Mouse (Mus musculus) myocyte (in vitro differentiated cells): Measurements from ENCODE around the gene Bicdl2. TPM values are rescaled to one million over a fixed set of nuclear protein-coding genes. Genes with fewer than 3 reads are reported as not detected.

ENCODE experiments used
- H3K27me3 ChIP-seq: one replicate; pipeline ENCODE4 v1.6.1; 2011; ENCODE audit not compliant: control insufficient read depth, insufficient read depth, insufficient read length
- H3K36me3 ChIP-seq: one replicate; pipeline ENCODE4 v1.6.1; 2011; ENCODE audit not compliant: control insufficient read depth, insufficient read depth
- H3K4me2 ChIP-seq: one replicate; pipeline ENCODE4 v1.6.1; 2011; ENCODE audit warnings: low read depth, control low read depth
- H3K4me3 ChIP-seq: one replicate; pipeline ENCODE4 v1.5.1; 2011; ENCODE audit warnings: mild to moderate bottlenecking, control low read depth, moderate library complexity
- H3K79me2 ChIP-seq: one replicate; pipeline ENCODE4 v1.6.1; 2011; ENCODE audit not compliant: control insufficient read depth, insufficient read depth
- H3ac ChIP-seq: one replicate; pipeline ENCODE4 v1.6.1; 2011; ENCODE audit not compliant: control insufficient read depth, insufficient read length
- CEBPB ChIP-seq: IDR thresholded peaks from 2 replicates; pipeline ENCODE4 v1.6.1; 2011; ENCODE audit warnings: mild to moderate bottlenecking, moderate library complexity; ENCODE audit not compliant: poor library complexity, insufficient read depth, severe bottlenecking
- E2F4 ChIP-seq: IDR thresholded peaks from one replicate; pipeline ENCODE4 v1.6.1; 2011; ENCODE audit warnings: mild to moderate bottlenecking, control low read depth, moderate library complexity; ENCODE audit not compliant: insufficient read depth
- MAX ChIP-seq: IDR thresholded peaks from one replicate; pipeline ENCODE4 v1.6.1; 2011; ENCODE audit warnings: low read depth, mild to moderate bottlenecking, control low read depth
- MYOD1 ChIP-seq, 3 experiments: IDR thresholded peaks; one replicate each; pipeline ENCODE4 v1.6.1; 2011; ENCODE audit warnings: control low read depth in 2 of 3, low read depth in 2 of 3, mild to moderate bottlenecking in 2 of 3, moderate library complexity in 1 of 3; ENCODE audit not compliant: insufficient read length in 2 of 3, control insufficient read depth in 1 of 3
- MYOG ChIP-seq, 3 experiments: IDR thresholded peaks; one replicate each; pipeline ENCODE4 v1.6.1; 2011; ENCODE audit warnings: control low read depth in 2 of 3, low read depth in 2 of 3, mild to moderate bottlenecking in 2 of 3; ENCODE audit not compliant: insufficient read length in 2 of 3, control insufficient read depth in 1 of 3, insufficient read depth in 1 of 3
- POLR2A ChIP-seq: IDR thresholded peaks from one replicate; pipeline ENCODE4 v1.6.1; 2011; ENCODE audit warnings: low read depth, mild to moderate bottlenecking, control low read depth, moderate library complexity; ENCODE audit not compliant: insufficient read length
- POLR2AphosphoS2 ChIP-seq: IDR thresholded peaks from one replicate; pipeline ENCODE4 v1.6.1; 2011; ENCODE audit warnings: low read depth, control low read depth; ENCODE audit not compliant: insufficient read length
- REST ChIP-seq: IDR thresholded peaks from one replicate; pipeline ENCODE4 v1.6.1; 2011; ENCODE audit warnings: mild to moderate bottlenecking, control low read depth, moderate library complexity; ENCODE audit not compliant: insufficient read depth, insufficient read length
- SRF ChIP-seq: IDR thresholded peaks from one replicate; pipeline ENCODE4 v1.6.1; 2011; ENCODE audit warnings: low read depth; ENCODE audit not compliant: control insufficient read depth, insufficient read length
- TCF12 ChIP-seq: IDR thresholded peaks from one replicate; pipeline ENCODE4 v1.6.1; 2011; ENCODE audit warnings: mild to moderate bottlenecking, control low read depth; ENCODE audit not compliant: poor library complexity, insufficient read depth, severe bottlenecking
- TCF3 ChIP-seq: IDR thresholded peaks from one replicate; pipeline ENCODE4 v1.6.1; 2011; ENCODE audit warnings: low read depth, control low read depth; ENCODE audit not compliant: insufficient read length
- USF1 ChIP-seq: IDR thresholded peaks from one replicate; pipeline ENCODE4 v1.6.1; 2011; ENCODE audit warnings: low read depth, mild to moderate bottlenecking, control low read depth, moderate library complexity
- polyA plus RNA-seq: library from polyadenylated mRNA; unstranded; fragments of >200 nt; fragmentation: generic; extraction: Trizol; gene quantifications from one replicate; pipeline ENCODE4 v1.2.1, GENCODE M21; 2012; ENCODE audit warnings: missing spikeins

Gene Bicdl2
- polyA plus RNA-seq, 1 experiment: 0.14 TPM

GRCm38 (mm10) chr17:23703301-23703700, 43.0 kb downstream of the Bicdl2 start:
- no peak for TF ChIP-seq MYOG (IDR thresholded peaks at IDR 0.05; ENCODE audit: control insufficient read depth in 1 of 3, insufficient read depth in 1 of 3, insufficient read length in 2 of 3, low read depth in 2 of 3)
- TF ChIP-seq CEBPB: no peak
- no peak for TF ChIP-seq MAX
- no peak for TF ChIP-seq SRF
- TF ChIP-seq MYOD1 (IDR thresholded peaks at IDR 0.05; ENCODE audit: control insufficient read depth in 1 of 3, insufficient read length in 2 of 3, low read depth in 2 of 3): no peak
- no peaks in the 10 kb centered on the region for H3K79me2 ChIP-seq
- H3ac ChIP-seq: no peak overlapping the region
- no peak overlapping the region for H3K4me3 ChIP-seq
- no peaks in the 10 kb centered on the region for H3K36me3 ChIP-seq
- no peak overlapping the region for H3K4me2 ChIP-seq
- H3K27me3 ChIP-seq: peaks cover 11% of the 10 kb centered on the region

GRCm38 (mm10) chr17:23704741-23705140, 44.4 kb downstream of the Bicdl2 start:
- TF ChIP-seq REST: no peak
- TF ChIP-seq CEBPB: no peak
- no peak for TF ChIP-seq USF1
- no peak for TF ChIP-seq E2F4
- no peak for TF ChIP-seq POLR2AphosphoS2
- no peak for TF ChIP-seq TCF3
- Histone ChIP-seq H3K79me2 (no peaks in the 10 kb centered on the region), H3K27me3 (peaks cover 12% of the 10 kb centered on the region), H3K4me3 (no peak overlapping the region), H3K36me3 (no peaks in the 10 kb centered on the region), H3ac (no peak overlapping the region), H3K4me2 (peak overlapping the region; percentile 38)

- Histone ChIP-seq H3K4me3 (no peak overlapping the region), H3K27me3 (peaks cover 21% of the 10 kb centered on the region), H3K79me2 (no peaks in the 10 kb centered on the region), H3K4me2 (no peak overlapping the region), H3ac (no peak overlapping the region), H3K36me3 (no peaks in the 10 kb centered on the region)
- TF ChIP-seq MYOG (IDR thresholded peaks at IDR 0.05; ENCODE audit: control insufficient read depth in 1 of 3, insufficient read depth in 1 of 3, insufficient read length in 2 of 3, low read depth in 2 of 3): peak in 1 of 3 experiments; percentile 36
- peak in 1 of 3 experiments; percentile 13 for TF ChIP-seq MYOD1 (IDR thresholded peaks at IDR 0.05; ENCODE audit: control insufficient read depth in 1 of 3, insufficient read length in 2 of 3, low read depth in 2 of 3)
- TF ChIP-seq REST: no peak
- TF ChIP-seq POLR2AphosphoS2: no peak
- no peak for TF ChIP-seq TCF3
Observed at GRCm38 (mm10) chr17:23705525-23706104, 45.3 kb downstream of the Bicdl2 start.

- Histone ChIP-seq H3ac (no peak overlapping the region), H3K27me3 (peaks cover 21% of the 10 kb centered on the region), H3K36me3 (no peaks in the 10 kb centered on the region), H3K4me2 (no peak overlapping the region), H3K79me2 (no peaks in the 10 kb centered on the region), H3K4me3 (no peak overlapping the region)
- no peak for TF ChIP-seq E2F4
- no peak for TF ChIP-seq SRF
- no peak for TF ChIP-seq USF1
- no peak for TF ChIP-seq REST
- TF ChIP-seq MAX: no peak
- no peak for TF ChIP-seq TCF3
- TF ChIP-seq MYOG (IDR thresholded peaks at IDR 0.05; ENCODE audit: control insufficient read depth in 1 of 3, insufficient read depth in 1 of 3, insufficient read length in 2 of 3, low read depth in 2 of 3): no peak
- no peak for TF ChIP-seq MYOD1 (IDR thresholded peaks at IDR 0.05; ENCODE audit: control insufficient read depth in 1 of 3, insufficient read length in 2 of 3, low read depth in 2 of 3)
- TF ChIP-seq POLR2A: no peak
- no peak for TF ChIP-seq TCF12
- TF ChIP-seq CEBPB: no peak
- no peak for TF ChIP-seq POLR2AphosphoS2
Observed at GRCm38 (mm10) chr17:23706212-23706611, 45.9 kb downstream of the Bicdl2 start.

GRCm38 (mm10) chr17:23717003-23717402, 56.7 kb downstream of the Bicdl2 start:
- H3K27me3 ChIP-seq: no peaks in the 10 kb centered on the region
- H3K4me2 ChIP-seq: no peak overlapping the region
- H3K79me2 ChIP-seq: no peaks in the 10 kb centered on the region
- H3ac ChIP-seq: no peak overlapping the region
- no peaks in the 10 kb centered on the region for H3K36me3 ChIP-seq
- no peak overlapping the region for H3K4me3 ChIP-seq
- TF ChIP-seq TCF12: no peak
- no peak for TF ChIP-seq MYOD1 (IDR thresholded peaks at IDR 0.05; ENCODE audit: control insufficient read depth in 1 of 3, insufficient read length in 2 of 3, low read depth in 2 of 3)
- no peak for TF ChIP-seq TCF3
- no peak for TF ChIP-seq SRF
- TF ChIP-seq POLR2AphosphoS2: no peak
- TF ChIP-seq USF1: no peak
- no peak for TF ChIP-seq CEBPB
- TF ChIP-seq E2F4: no peak
- no peak for TF ChIP-seq POLR2A
- TF ChIP-seq MYOG (IDR thresholded peaks at IDR 0.05; ENCODE audit: control insufficient read depth in 1 of 3, insufficient read depth in 1 of 3, insufficient read length in 2 of 3, low read depth in 2 of 3): no peak
- TF ChIP-seq MAX: no peak
- no peak for TF ChIP-seq REST

Other genes starting within 250 kb of the Bicdl2 start
- not detected for gene Vmn2r117, start 180.8 kb upstream of the Bicdl2 start, polyA plus RNA-seq
- gene Zfp213, start 96.3 kb upstream of the Bicdl2 start, polyA plus RNA-seq: 9.9 TPM
- gene Zfp13, start 61.0 kb upstream of the Bicdl2 start, polyA plus RNA-seq: 5.1 TPM
- gene Zscan10, start 59.6 kb upstream of the Bicdl2 start, polyA plus RNA-seq: 0.02 TPM
- not detected for gene Mmp25, start 15.2 kb upstream of the Bicdl2 start, polyA plus RNA-seq
- 199 TPM for gene Hcfc1r1, start 13.1 kb downstream of the Bicdl2 start, polyA plus RNA-seq
- 30.1 TPM for gene Thoc6, start 13.4 kb downstream of the Bicdl2 start, polyA plus RNA-seq
- gene Tnfrsf12a, start 17.0 kb downstream of the Bicdl2 start, polyA plus RNA-seq: 328 TPM
- gene Cldn6, start 18.7 kb downstream of the Bicdl2 start, polyA plus RNA-seq: not detected
- gene Cldn9, start 23.5 kb downstream of the Bicdl2 start, polyA plus RNA-seq: 0.24 TPM
- gene 1520401A03Rik, start 62.3 kb downstream of the Bicdl2 start, polyA plus RNA-seq: 0.40 TPM
- 11.5 TPM for gene Pkmyt1, start 65.8 kb downstream of the Bicdl2 start, polyA plus RNA-seq
- 15.4 TPM for gene Paqr4, start 80.4 kb downstream of the Bicdl2 start, polyA plus RNA-seq
- 0.88 TPM for gene Kremen2, start 85.3 kb downstream of the Bicdl2 start, polyA plus RNA-seq
- gene Flywch1, start 111.1 kb downstream of the Bicdl2 start, polyA plus RNA-seq: 43.5 TPM
- gene Flywch2, start 125.6 kb downstream of the Bicdl2 start, polyA plus RNA-seq: 0.42 TPM
- 58.2 TPM for gene Srrm2, start 130.0 kb downstream of the Bicdl2 start, polyA plus RNA-seq
- 986 TPM for gene Elob, start 168.6 kb downstream of the Bicdl2 start, polyA plus RNA-seq
- not detected for gene Prss33, start 175.6 kb downstream of the Bicdl2 start, polyA plus RNA-seq
- 0.04 TPM for gene Prss32, start 183.3 kb downstream of the Bicdl2 start, polyA plus RNA-seq
- 0.05 TPM for gene Prss41, start 183.7 kb downstream of the Bicdl2 start, polyA plus RNA-seq
- not detected for gene Prss21, start 207.6 kb downstream of the Bicdl2 start, polyA plus RNA-seq
- gene Dcpp1, start 220.4 kb downstream of the Bicdl2 start, polyA plus RNA-seq: not detected
- gene Dcpp2, start 220.4 kb downstream of the Bicdl2 start, polyA plus RNA-seq: not detected